Mouse (Mus musculus) regulatory T cell (primary cell): ENCODE results near the gene Ndrg3.
"Not testable (repeated sequence)": the region's sequence is repeated elsewhere in the genome, so short reads cannot be mapped to it uniquely, and the experiment has no call there.

ENCODE experiments used
- in situ Hi-C: fragments of 300-600 bp; cut with MboI, MseI; formaldehyde crosslinking; loops from one replicate; pipeline ENCODE4 v1.15.1; 2025; ENCODE audit warnings: high pct_unique_total_duplicates

Ndrg3 gene

GRCm38 (mm10) chr2:156937795-156938194, 54.1 kb downstream of the Ndrg3 start:
- in situ Hi-C loops, result loop anchor here (5.0 kb wide), 1 partner anchor 80 kb away; no protein-coding TSS in a partner anchor

DNA sequence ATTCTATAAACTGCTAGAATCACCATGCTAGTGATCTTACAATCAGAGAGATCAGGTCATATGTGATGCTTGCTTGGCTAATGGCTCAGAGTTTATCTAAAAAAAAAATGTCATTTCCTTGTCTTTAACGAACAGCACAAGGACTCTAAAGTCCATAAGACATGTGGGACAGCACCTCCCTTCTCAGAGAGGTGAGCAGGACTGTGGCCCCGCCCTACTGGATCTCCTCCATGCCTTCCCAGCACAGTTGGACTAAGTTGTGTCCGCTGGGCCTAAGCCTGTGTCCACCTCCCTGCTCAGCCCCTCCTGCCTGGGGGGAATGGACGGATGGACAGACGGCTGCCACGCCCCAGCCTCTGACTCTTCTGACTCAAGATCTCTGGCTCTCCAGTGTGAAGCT, 56.9 kb downstream of the Ndrg3 start:
- in situ Hi-C loops, result loop anchor here (5.0 kb wide), 1 partner anchor 82 kb away; no protein-coding TSS in a partner anchor

- in situ Hi-C loops, result no loop called here
Measured at GRCm38 (mm10) chr2:156933426-156933825, 58.4 kb downstream of the Ndrg3 start.

DNA sequence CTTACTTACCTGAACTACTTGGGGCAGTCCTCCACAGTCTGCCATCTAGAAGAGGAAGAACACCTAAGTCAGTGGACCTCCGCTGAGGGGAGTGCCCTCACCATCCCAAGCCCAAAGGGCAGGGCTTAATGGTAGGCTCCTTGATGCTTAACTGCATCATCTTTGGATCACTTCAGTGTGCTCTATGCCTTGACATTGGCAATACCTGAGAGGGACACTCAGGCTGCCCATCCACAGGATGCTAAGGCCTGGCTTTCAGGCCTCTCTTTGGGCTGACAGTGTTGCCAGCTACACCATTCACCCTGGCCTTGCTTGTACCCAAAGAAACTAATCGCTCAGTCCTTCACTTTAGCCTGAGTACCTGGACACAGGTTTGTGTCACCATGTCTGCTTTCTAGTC, 60.4 kb downstream of the Ndrg3 start:
- in situ Hi-C loops, result no loop called here

DNA sequence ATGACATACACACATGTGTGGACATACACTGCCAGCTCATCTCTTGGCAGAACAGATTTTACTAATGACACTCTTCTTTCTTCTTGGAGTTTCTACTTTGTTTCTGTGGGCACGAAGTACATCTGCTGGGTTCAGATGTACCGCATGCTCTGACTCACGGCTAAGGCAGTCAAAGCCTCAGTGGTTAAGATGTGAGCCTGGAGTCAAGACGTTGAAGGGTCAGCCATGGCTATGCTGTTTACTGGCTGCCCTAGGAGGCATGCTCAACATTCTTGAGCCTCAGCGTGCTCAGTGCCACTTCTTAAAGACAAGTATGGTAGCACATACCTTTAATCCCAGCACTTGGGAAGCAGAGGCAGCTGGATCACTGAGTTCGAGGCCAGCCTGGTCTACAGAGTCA, 61.3 kb downstream of the Ndrg3 start:
- in situ Hi-C loops, result no loop called here

DNA sequence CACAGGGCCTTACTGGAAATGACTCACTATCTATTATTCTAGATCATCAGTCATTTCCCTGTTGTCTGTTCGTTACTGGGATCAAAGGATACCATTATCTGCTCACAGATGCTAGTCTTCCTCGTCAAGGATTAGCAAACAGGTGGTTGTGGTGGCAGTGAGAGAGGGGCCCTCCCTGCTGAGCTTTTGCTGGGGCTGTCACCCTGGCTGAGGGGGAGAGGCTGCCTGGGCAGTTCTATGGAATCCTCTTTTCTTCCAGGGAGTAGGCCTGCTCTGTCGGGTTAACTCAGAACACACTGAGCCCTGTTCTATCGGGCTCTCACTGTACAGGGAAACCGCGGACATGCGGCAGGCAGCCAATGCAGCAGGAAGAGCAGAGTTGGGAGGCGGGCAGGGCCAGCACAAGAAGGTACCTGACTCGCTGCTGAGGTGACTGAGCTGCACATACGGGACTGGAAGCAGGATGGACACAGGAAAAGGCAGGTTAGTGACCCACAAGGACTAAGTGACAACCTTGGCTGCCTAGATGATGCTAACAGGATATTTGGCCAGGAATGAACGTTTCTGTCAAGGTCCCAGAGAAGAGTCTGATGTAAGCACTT, 62.2 kb downstream of the Ndrg3 start:
- in situ Hi-C loops, result loop anchor here (10.0 kb wide), 1 partner anchor 425 kb away; no protein-coding TSS in a partner anchor

- in situ Hi-C loops, result loop anchor here (10.0 kb wide), 1 partner anchor 424 kb away; no protein-coding TSS in a partner anchor
Measured at GRCm38 (mm10) chr2:156928606-156929005, 63.2 kb downstream of the Ndrg3 start.

GRCm38 (mm10) chr2:156927663-156928062, 64.2 kb downstream of the Ndrg3 start:
- in situ Hi-C loops, result loop anchor here (10.0 kb wide), 1 partner anchor 423 kb away; no protein-coding TSS in a partner anchor

DNA sequence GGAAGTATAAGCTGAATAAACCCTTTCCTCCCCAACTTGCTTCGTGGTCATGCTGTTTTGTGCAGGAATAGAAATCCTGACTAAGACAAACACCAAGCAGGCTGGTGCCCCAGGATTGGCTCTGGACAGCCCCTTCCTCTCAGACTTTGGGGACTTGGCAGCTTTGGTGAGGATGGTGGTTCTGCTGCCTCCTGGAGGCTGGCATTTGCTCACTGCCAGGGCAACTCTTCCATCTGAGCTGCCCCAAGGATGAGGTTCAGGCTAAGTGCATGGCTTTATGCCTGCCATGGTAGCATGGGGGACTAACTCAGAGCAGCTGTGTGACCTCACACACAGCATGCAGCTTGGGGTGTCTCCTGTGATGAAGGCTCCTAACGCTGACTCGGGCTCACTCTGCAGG, 66.2 kb downstream of the Ndrg3 start:
- in situ Hi-C loops, result loop anchor here (10.0 kb wide), 1 partner anchor 421 kb away; no protein-coding TSS in a partner anchor

DNA sequence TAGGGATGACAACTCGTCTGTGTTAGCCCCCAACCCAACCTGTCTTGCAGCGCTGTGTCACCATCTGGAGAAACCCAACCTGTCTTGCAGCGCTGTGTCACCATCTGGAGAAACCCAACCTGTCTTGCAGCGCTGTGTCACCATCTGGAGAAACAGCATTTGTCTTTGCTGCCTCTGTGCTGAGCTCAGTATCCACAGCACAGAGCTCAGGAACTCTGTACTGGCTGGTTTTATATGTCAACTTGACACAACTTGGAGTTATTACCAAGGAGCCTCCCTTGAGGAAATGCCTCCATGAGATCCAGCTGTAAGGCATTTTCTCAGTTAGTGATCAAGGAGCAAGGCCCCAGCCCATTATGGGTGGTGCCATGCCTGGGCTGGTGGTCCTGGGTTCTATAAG, 66.8 kb downstream of the Ndrg3 start:
- in situ Hi-C loops, result loop anchor here (10.0 kb wide), 1 partner anchor 420 kb away; no protein-coding TSS in a partner anchor

DNA sequence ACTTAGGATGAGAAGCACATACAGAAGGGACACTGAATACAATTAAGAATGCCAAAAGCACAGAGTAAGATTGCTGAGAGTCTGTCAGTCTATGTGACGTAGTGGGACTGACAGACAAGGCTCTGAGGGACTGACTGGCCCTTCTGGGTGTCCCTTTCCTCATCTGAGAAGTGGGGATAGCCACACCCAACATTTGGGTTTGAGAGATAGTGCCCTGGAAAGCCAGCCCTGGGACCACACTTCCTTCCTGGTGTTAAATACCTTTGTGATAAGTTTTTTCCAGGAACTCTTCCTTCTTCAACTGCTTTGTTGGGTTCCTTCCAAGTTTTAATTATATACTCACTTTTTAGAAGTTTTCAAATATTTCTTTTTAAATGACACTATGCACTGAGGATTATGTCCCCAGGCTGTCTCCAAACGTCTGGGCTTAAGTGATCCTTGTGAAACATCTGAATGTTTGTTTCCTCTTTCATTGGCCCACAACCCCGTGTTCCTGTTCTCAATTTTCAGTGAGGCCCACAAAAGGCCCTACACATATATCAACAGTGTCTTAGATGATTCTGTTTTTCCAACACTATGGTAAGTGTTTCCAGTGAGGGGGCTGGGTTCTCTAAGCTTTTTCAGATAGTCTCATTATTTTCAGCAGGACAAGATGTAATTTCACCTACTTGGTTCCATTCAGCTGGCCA, 67.5 kb downstream of the Ndrg3 start:
- in situ Hi-C loops, result loop anchor here (10.0 kb wide), 1 partner anchor 420 kb away; no protein-coding TSS in a partner anchor

- in situ Hi-C loops, result loop anchor here (10.0 kb wide), 1 partner anchor 418 kb away; no protein-coding TSS in a partner anchor
Measured at GRCm38 (mm10) chr2:156923057-156923456, 68.8 kb downstream of the Ndrg3 start.

GRCm38 (mm10) chr2:156919796-156920195, 72.1 kb downstream of the Ndrg3 start:
- in situ Hi-C loops, result loop anchor here (10.0 kb wide), 1 partner anchor 415 kb away; no protein-coding TSS in a partner anchor

- in situ Hi-C loops, result not testable (repeated sequence)
Measured at GRCm38 (mm10) chr2:156919191-156919590, 72.7 kb downstream of the Ndrg3 start.

GRCm38 (mm10) chr2:156918562-156918961, 73.3 kb downstream of the Ndrg3 start:
- in situ Hi-C loops, result no loop called here

DNA sequence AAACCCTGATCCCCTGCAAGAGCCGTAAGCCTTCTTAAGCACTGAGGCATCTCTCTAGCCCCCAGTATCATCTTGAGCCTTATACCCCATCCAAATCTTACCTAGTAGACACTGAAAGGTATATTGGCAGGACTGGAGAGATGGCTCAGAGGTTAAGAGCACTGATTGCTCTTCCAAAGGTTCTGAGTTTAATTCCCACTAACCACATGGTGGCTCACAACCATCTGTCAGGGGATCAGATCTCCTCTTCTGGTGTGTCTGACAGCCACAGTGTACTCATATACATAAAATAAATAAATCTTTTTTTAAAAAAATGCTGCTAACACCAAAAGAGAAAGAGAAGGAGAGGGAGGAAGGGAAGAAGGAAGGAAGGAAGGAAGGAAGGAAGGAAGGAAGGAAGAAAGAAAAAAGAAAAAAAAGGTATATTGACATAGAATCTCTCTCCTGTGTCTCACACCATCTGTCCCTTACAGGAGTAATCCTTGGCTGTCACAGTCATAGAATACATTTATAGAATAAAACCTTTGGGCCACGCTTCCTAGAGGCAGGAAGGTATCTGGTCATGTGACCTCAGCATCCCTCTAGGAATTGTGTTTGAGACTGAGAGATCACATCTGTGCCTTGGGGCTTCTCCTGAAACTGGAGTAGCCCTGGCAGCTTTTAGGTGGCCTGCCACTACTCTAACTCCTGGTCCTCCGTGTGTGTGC, 75.3 kb downstream of the Ndrg3 start:
- in situ Hi-C loops, result no loop called here

GRCm38 (mm10) chr2:156915559-156915958, 76.3 kb downstream of the Ndrg3 start:
- in situ Hi-C loops, result no loop called here

DNA sequence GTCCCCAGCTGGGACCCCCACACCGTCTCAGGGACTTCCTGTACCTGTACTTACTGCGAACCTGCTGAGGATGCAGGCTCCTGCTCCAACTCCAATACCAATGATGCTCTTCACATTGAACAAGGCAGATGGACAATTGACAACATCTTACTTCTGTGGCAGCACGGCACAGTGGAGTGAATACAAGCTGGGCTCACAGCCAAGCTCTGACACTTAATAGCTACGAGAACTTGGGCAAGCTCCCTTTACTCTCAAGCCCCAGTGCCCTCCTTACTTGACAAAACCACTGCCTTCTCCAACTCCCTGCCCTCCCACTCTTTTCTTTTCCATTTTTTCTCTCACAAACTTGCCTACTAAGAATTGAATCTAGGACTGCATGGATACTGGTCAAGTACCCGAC, 78.7 kb downstream of the Ndrg3 start:
- in situ Hi-C loops, result no loop called here

DNA sequence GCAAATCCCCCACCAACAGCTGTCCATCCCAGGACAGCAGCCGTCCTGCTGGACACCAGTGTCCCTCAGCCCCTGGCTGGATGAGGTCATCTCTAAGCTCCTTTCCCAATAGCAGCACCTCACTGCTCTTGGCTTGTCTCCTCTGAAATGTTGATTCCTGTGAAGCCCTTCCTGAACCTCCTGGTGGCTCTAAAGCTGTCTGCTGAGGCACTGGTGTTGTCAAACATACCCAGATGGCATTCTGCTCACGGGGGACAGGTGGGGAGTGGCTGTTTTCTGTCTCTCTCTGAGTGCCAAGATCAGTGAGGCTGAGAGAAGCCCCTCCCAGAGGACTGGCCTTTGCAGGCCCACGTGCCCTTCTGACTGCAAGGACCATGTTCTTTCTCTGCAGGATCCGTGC, 85.9 kb downstream of the Ndrg3 start:
- in situ Hi-C loops, result loop anchor here (5.0 to 10.0 kb wide), 2 partner anchors 84 to 1441 kb away; no protein-coding TSS in a partner anchor

DNA sequence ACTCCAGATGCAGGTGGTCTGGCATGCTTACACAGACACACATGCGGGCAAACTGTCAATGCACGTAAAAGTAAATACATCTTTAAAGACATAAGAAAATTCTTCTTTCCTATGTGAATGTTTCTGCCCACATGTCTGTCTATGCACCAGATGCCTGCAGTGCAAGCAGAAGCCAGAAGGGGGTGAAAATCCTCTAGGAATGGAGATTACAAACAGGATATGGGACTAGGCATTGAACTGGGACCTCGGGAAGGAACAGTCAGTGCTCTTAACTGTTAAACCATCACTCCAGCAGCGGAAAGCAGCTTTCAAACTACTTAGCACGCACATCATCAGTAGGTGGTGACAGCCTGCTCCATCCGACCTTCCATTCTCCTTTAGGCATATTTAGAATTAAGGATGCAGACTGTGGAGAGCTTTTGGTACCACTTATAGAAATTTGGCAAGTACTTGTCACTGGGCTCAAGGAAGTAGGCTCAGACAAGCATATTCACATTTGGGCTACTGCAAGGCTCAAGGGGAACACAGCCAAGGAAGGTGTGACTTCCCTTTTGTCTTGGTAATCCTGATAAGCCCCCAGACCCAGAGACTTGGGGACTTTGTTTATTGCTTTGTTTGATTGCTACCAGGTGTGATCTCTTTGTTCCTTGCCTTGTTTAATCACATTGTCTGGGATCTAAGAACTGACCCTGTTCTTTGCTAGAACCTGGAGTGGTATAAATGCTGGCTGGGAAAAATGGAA, 86.7 kb downstream of the Ndrg3 start:
- in situ Hi-C loops, result loop anchor here (5.0 to 10.0 kb wide), 2 partner anchors 83 to 1440 kb away; no protein-coding TSS in a partner anchor

- in situ Hi-C loops, result loop anchor here (10.0 kb wide), 1 partner anchor 1439 kb away; no protein-coding TSS in a partner anchor
Measured at GRCm38 (mm10) chr2:156903367-156903766, 88.5 kb downstream of the Ndrg3 start.
